Comparison of ENCODE assay signal across 8 mouse cellular contexts in the genomic region with DNA sequence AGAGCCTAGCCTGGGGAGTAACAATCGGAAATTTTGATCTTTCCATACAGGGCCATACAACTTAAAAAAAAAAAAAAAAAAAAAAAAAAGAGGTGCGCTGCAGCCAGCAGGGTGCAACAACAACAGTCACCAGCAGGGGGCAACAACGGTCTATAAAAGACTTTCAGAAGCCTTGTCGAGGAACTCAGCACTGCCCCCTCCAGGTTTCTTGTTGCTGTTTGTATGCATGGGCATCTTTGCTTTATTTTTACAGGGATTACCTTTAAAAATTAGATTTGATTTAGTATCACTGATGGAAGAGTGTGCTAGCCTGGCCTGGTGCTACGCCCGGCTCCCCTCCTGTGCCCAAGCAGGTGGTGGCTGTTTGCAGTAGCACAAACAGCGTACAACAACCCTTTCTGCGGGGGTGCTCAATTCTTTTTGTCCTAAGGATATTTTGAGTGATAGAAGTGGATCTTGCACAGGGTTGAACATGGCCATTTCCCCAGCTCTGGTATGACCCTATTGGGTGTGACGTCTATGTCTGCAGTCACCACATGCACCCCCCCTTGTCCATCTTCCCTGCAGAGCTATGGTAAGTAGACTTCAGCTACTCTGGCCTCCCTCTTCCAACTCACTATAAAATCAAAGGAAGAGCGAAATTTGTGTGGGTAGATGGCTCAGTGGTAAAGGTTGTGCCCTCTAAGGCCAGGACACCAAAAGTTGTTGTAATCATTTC. TPM values are rescaled to one million over a fixed set of nuclear protein-coding genes. Genes with fewer than 3 reads are reported as not detected.
DNase-seq lines count a peak whose midpoint lies in the region; ATAC-seq and TF ChIP-seq lines count a peak whose summit lies in the region.

No protein-coding gene starts in this region.

- no peaks in the 10 kb centered on the region for H3K9me3 ChIP-seq in ES-E14 (ENCODE audit: control insufficient read depth, insufficient read depth, low read depth, low read length)

- no peak for TF ChIP-seq POLR2A in bone marrow, adult 2 months (IDR thresholded peaks at IDR 0.05; ENCODE audit: borderline replicate concordance, control insufficient read depth, low read depth, low read length)

- no peak overlapping the region for H3K27ac ChIP-seq in ES-E14 (ENCODE audit: insufficient read depth, low read depth, low read length, poor library complexity, severe bottlenecking)
- H3K27ac ChIP-seq in bone marrow, adult 2 months (ENCODE audit: control insufficient read depth, insufficient read depth, low read depth, low read length, poor library complexity), result no peak overlapping the region

- peak; percentile 95 for DNase-seq in ES-E14 (ENCODE audit: low read depth, low spot score)
- peak; percentile 89 to 96 for DNase-seq in heart, postnatal 14 days
- DNase-seq in layer of hippocampus, adult 8-10 months (ENCODE audit: low spot score in 2 of 2), result peak; percentile 76 to 95
- peak; percentile 97 for DNase-seq in lung, postnatal 36 days
- DNase-seq in right cerebral cortex, adult 2 months (ENCODE audit: low spot score in 2 of 2), result peak; percentile 96 to 97
- DNase-seq in urinary bladder, postnatal 14 days (ENCODE audit: low spot score), result peak; percentile 97

- no peak overlapping the region for H3K4me3 ChIP-seq in ES-E14 (ENCODE audit: insufficient read depth in 1 of 2, low read depth in 1 of 2, low read length in 2 of 2, poor library complexity in 1 of 2, severe bottlenecking in 1 of 2)
- H3K4me3 ChIP-seq in bone marrow, adult 2 months (replicated peaks; ENCODE audit: control insufficient read depth, low read depth, low read length), result no peak overlapping the region

- WGBS in bone marrow, adult 2 months, result 44% methylated on average over 10 of the region's 10 CpGs

- no peak overlapping the region for H3K9ac ChIP-seq in ES-E14 (ENCODE audit: insufficient read depth, low read depth, low read length, poor library complexity, severe bottlenecking)

- no peaks in the 10 kb centered on the region for H3K36me3 ChIP-seq in ES-E14 (ENCODE audit: control insufficient read depth, insufficient read depth, low read length, poor library complexity, severe bottlenecking)

- ATAC-seq in erythroid progenitor cell, adult 5-6 weeks (replicated peaks; ENCODE audit: low FRiP score, poor library complexity, severe bottlenecking), result peak; percentile 63

- peak; percentile 63 for TF ChIP-seq CTCF in bone marrow, adult 2 months (IDR thresholded peaks at IDR 0.05; ENCODE audit: control insufficient read depth, insufficient read depth, low read length)

- H3K4me1 ChIP-seq in ES-E14 (ENCODE audit: control insufficient read depth in 2 of 2, insufficient read depth in 2 of 2, low read length in 2 of 2, poor library complexity in 1 of 2), result no peaks in the 10 kb centered on the region
- H3K4me1 ChIP-seq in bone marrow, adult 2 months (ENCODE audit: control insufficient read depth, insufficient read depth, low read length), result no peaks in the 10 kb centered on the region

- intact Hi-C loops in heart, postnatal 14 days (cut with DNase I), result loop anchor here (1.0 to 5.0 kb wide), 3 partner anchors 37 to 213 kb away; no protein-coding TSS in a partner anchor

- in situ Hi-C loops in ES-E14 (cut with MboI; ENCODE audit: low sequenced_read_pairs in 2 of 2, unreplicated experiment in 2 of 2), result no loop called here

TF ChIP-seq in ES-E14, 5 proteins besides CTCF, POLR2A, EP300 and RAD21:
- TF ChIP-seq ZNF384 (IDR thresholded peaks at IDR 0.05; ENCODE audit: low read depth, low read length), result peak; percentile 99
- no peak for TF ChIP-seq MAFK (IDR thresholded peaks at IDR 0.05; ENCODE audit: insufficient read depth, low read depth, low read length)
- no peak for TF ChIP-seq CHD2 (IDR thresholded peaks at IDR 0.05; ENCODE audit: low read depth, low read length)
- peak; percentile 24; the same call in 1 of the 2 replicates for TF ChIP-seq HCFC1 (IDR thresholded peaks at IDR 0.05; ENCODE audit: borderline replicate concordance, insufficient read depth, low read length)
- peak; percentile 92 for TF ChIP-seq ZC3H11A (IDR thresholded peaks at IDR 0.05; ENCODE audit: borderline replicate concordance, low read depth, low read length)

RNA-seq across cellular contexts. Expression of gene Cfap46, which starts 35.4 kb away (rescaled TPM):
- total RNA-seq in ES-E14 (2012; rRNA removed), result 0.26 and 0.36 TPM in 2 replicates
- polyA plus RNA-seq in bone marrow, adult 2 months (2011; ENCODE audit: insufficient read depth, insufficient read length, low replicate concordance, missing spikeins), result not detected in 2 replicates
- not detected in 2 replicates for total RNA-seq in erythroid progenitor cell, adult 5-6 weeks (2015; ENCODE audit: low replicate concordance)
- not detected in 2 replicates for total RNA-seq in erythroid progenitor cell, adult 5-6 weeks (2017; ENCODE audit: low replicate concordance)
- under 1 TPM; 0.17 to 0.20 TPM for total RNA-seq in heart, postnatal 14 days (2021)
- 1 to 10 TPM; 3.7 to 4.5 (median 4.2) TPM for total RNA-seq in layer of hippocampus, adult 8-10 months (2022)
